Mouse (Mus musculus): ENCODE measurements around the gene Ctsw.

Gene Ctsw

GRCm38 (mm10) chr19:5430408-5430807, 37.9 kb downstream of the Ctsw start:
- peak; percentile 10 for DNase-seq (ENCODE audit: low spot score)

- DNase-seq (ENCODE audit: low spot score), result peak; percentile 71
Observed at GRCm38 (mm10) chr19:5429806-5430205, 38.5 kb downstream of the Ctsw start.

GRCm38 (mm10) chr19:5429219-5429618, 39.1 kb downstream of the Ctsw start:
- no peak for DNase-seq (ENCODE audit: low spot score)

GRCm38 (mm10) chr19:5428083-5428482, 40.2 kb downstream of the Ctsw start:
- DNase-seq (ENCODE audit: low spot score), result peak; percentile 49

- no peak for DNase-seq (ENCODE audit: low spot score)
Observed at GRCm38 (mm10) chr19:5426640-5427290, 41.5 kb downstream of the Ctsw start.

GRCm38 (mm10) chr19:5425906-5426565, 42.3 kb downstream of the Ctsw start:
- no peak for DNase-seq (ENCODE audit: low spot score)

- DNase-seq (ENCODE audit: low spot score), result peak; percentile 93
Observed at GRCm38 (mm10) chr19:5424782-5425741, 43.2 kb downstream of the Ctsw start, which contains the start of the genes Drap1 and AI837181. Gene Drap1 (minus strand): TSS chr19:5424979. Gene AI837181 (plus strand): TSS chr19:5425144.

- DNase-seq (ENCODE audit: low spot score), result peak; percentile 59
Observed at GRCm38 (mm10) chr19:5424092-5424781, 44.1 kb downstream of the Ctsw start.

- no peak for DNase-seq (ENCODE audit: low spot score)
Observed at GRCm38 (mm10) chr19:5423561-5423960, 44.7 kb downstream of the Ctsw start.

- no peak for DNase-seq (ENCODE audit: low spot score)
Observed at GRCm38 (mm10) chr19:5422895-5423443, 45.3 kb downstream of the Ctsw start.

GRCm38 (mm10) chr19:5422267-5422666, 46.0 kb downstream of the Ctsw start:
- no peak for DNase-seq (ENCODE audit: low spot score)

GRCm38 (mm10) chr19:5421784-5422183, 46.5 kb downstream of the Ctsw start:
- DNase-seq (ENCODE audit: low spot score), result no peak

GRCm38 (mm10) chr19:5420579-5420978, 47.7 kb downstream of the Ctsw start:
- DNase-seq (ENCODE audit: low spot score), result no peak

GRCm38 (mm10) chr19:5419630-5420029, 48.7 kb downstream of the Ctsw start:
- DNase-seq (ENCODE audit: low spot score), result no peak

- DNase-seq (ENCODE audit: low spot score), result no peak
Observed at GRCm38 (mm10) chr19:5418750-5419466, 49.4 kb downstream of the Ctsw start.
